Mouse (Mus musculus) brain, embryonic 14.5 days (tissue): ENCODE measurements around the gene Hbq1b.
"Not testable (repeated sequence)": the region's sequence is repeated elsewhere in the genome, so short reads cannot be mapped to it uniquely, and the experiment has no call there.

Source experiments
- CTCF ChIP-seq: fragments of 200-500 bp; IDR thresholded peaks from 2 replicates; pipeline ENCODE4 v1.5.1; 2012; ENCODE audit warnings: inconsistent platforms, mild to moderate bottlenecking, moderate library complexity, borderline replicate concordance; ENCODE audit not compliant: insufficient read depth, insufficient read length; ENCODE audit errors: extremely low read depth
- POLR2A ChIP-seq: fragments of 200-500 bp; IDR thresholded peaks from 2 replicates; pipeline ENCODE4 v1.6.1; 2012; ENCODE audit warnings: mild to moderate bottlenecking, inconsistent platforms, borderline replicate concordance; ENCODE audit not compliant: poor library complexity, insufficient read depth, insufficient read length, severe bottlenecking; ENCODE audit errors: extremely low read depth

- not testable (repeated sequence) for TF ChIP-seq CTCF, POLR2A
Measured at GRCm38 (mm10) chr11:32292819-32293218, 6.1 kb downstream of the Hbq1b start.
